Mouse (Mus musculus) hindbrain, embryonic 12.5 days (tissue): ENCODE measurements at regions not wholly inside any gene's neighbourhood (a gene's known extent, or its start where the extent isn't known, plus 50 kb on each side); places are given as distances from the start of the nearest gene placed in this dataset.

ENCODE experiments used
- ATAC-seq: fragments of 200-750 bp; cut with Nextera tagmentation; 2 replicates; pipeline ENCODE4 v1.8.0; 2017; ENCODE audit warnings: moderate TSS enrichment; ENCODE audit not compliant: low FRiP score
- H3K27ac ChIP-seq: fragments of 300-500 bp; sonication (generic); 2 replicates; pipeline ENCODE4 v1.5.1; 2016; ENCODE audit warnings: mild to moderate bottlenecking
- H3K27me3 ChIP-seq: fragments of 300-500 bp; sonication (generic); 2 replicates; pipeline ENCODE4 v1.6.1; 2016; ENCODE audit warnings: mild to moderate bottlenecking
- H3K36me3 ChIP-seq: fragments of 300-500 bp; sonication (generic); 2 replicates; pipeline ENCODE4 v1.6.1; 2016; ENCODE audit warnings: mild to moderate bottlenecking
- H3K4me1 ChIP-seq: fragments of 300-500 bp; sonication (generic); 2 replicates; pipeline ENCODE4 v1.6.1; 2016
- H3K4me2 ChIP-seq: fragments of 300-500 bp; sonication (generic); replicated peaks from 2 replicates; pipeline ENCODE4 v1.6.1; 2016; ENCODE audit warnings: mild to moderate bottlenecking
- H3K4me3 ChIP-seq: fragments of 300-500 bp; sonication (generic); 2 replicates; pipeline ENCODE4 v1.5.1; 2016; ENCODE audit warnings: mild to moderate bottlenecking
- H3K9ac ChIP-seq: fragments of 300-500 bp; sonication (generic); 2 replicates; pipeline ENCODE4 v1.6.1; 2016; ENCODE audit warnings: mild to moderate bottlenecking, moderate library complexity
- H3K9me3 ChIP-seq: fragments of 300-500 bp; sonication (generic); replicated peaks from 2 replicates; pipeline ENCODE4 v1.6.1; 2016; ENCODE audit warnings: mild to moderate bottlenecking
- WGBS: fragments of 180-500 bp; shearing (Covaris S2); methylation state at CpG from one replicate; pipeline ENCODE4 v1.1.7; 2016; 5-methylcytosine and 5-hydroxymethylcytosine counted together
- microRNA counts: library from miRNA; unstranded; fragments of <30 nt; microRNA quantifications from one replicate; lab custom pipeline; 2017
- microRNA-seq: library from miRNA; unstranded; fragments of <30 nt; microRNA quantifications from one replicate; pipeline ENCODE4, GENCODE M21; 2017

DNA sequence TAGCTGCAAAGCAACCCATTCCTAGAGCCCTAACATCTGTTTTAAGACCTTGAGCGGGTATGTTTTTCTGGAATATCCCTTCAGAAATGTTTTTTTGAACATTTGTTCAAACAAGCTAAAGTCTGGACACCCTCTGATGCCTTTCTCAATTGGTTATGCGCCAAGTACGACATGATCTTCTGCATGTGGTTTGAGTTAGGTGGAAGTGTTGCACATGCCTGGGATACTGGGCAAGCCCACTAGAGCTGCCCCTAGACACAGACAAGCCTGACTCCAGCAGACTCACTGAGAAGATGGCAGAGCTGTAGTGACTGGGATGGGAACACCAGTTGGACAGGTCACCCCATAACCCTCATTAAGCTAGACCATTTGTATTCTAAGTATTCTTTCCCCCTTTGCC is 153.2 kb upstream of the Cypt2 start:
- no peaks in the 10 kb centered on the region for H3K4me1 ChIP-seq
- no peak overlapping the region for H3K27ac ChIP-seq
- H3K27me3 ChIP-seq: peaks cover 37% of the 10 kb centered on the region
- no peak overlapping the region for H3K4me3 ChIP-seq
- H3K9me3 ChIP-seq: no peaks in the 10 kb centered on the region
- no peak for ATAC-seq
- H3K4me2 ChIP-seq: no peak overlapping the region
- H3K36me3 ChIP-seq: no peaks in the 10 kb centered on the region
- 73% methylated on average over 3 of the region's 3 CpGs for WGBS
- H3K9ac ChIP-seq: no peak overlapping the region

DNA sequence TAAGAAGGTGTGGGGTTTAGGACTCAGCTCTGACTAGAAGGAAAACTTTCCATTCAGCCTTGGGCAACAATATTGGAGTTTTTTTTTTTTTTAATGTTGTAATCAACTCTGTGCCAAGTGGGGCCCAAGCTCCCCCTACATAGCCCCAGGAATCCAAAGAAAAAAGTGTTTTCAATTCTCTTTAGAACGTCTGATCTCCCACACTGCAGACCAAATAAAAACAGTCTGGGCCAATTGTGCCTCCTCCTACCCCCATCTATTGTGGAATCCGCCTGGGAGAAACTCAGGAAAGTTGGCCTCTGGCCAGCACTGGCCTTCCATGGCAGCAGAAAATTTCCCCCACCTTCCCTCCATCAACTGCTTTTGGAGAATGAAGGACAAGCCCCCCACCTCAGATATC is 133.3 kb upstream of the Cypt2 start:
- Histone ChIP-seq H3K4me3 (no peak overlapping the region), H3K9ac (no peak overlapping the region), H3K4me1 (no peaks in the 10 kb centered on the region), H3K9me3 (no peaks in the 10 kb centered on the region), H3K4me2 (no peak overlapping the region), H3K27ac (no peak overlapping the region), H3K27me3 (peaks cover 38% of the 10 kb centered on the region), H3K36me3 (no peaks in the 10 kb centered on the region)
- no peak for ATAC-seq
- 26% methylated on average over 2 of the region's 2 CpGs for WGBS

DNA sequence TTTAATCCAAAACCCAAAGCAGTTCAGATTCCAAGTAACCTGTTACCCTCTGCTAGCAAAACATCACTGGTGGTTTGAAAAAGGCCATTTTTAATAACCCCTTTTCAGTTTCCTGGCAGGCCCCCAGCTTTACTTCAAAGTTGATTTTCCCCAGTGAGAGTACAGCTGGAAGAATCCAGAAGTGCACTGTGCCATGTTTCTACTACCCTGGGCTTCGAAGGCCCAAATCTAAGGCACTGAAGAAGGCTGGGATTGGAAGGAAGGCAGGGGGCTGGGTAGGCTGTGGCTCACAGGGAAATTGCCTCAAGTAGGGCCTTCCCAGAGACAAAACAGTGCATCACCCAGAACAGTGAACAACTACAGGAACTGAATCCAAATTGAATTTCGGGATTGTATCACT is 131.6 kb upstream of the Cypt2 start:
- Histone ChIP-seq H3K36me3 (no peaks in the 10 kb centered on the region), H3K4me2 (no peak overlapping the region), H3K27ac (no peak overlapping the region), H3K9me3 (no peaks in the 10 kb centered on the region), H3K27me3 (peaks cover 38% of the 10 kb centered on the region), H3K9ac (no peak overlapping the region), H3K4me3 (no peak overlapping the region), H3K4me1 (no peaks in the 10 kb centered on the region)
- ATAC-seq: no peak
- 79% methylated on average over 2 of the region's 2 CpGs for WGBS

DNA sequence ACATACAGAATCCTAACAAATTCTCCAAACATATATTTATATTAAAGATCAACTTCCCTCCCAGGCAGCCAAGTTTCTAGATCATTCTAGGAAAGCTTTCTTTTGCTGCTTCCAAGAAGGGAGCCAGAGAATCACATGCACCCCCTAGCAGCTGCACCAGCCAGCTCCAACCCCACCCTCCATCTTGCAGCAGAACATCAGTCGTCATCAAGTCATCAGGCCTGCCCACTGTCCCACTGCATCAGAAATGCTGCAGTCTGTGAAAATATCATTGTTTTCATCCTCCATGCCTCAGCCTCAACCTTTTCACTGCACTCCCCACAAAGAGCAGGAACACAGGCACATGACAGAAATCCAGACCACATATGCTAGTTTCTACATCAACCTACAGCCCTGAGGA is 109.1 kb upstream of the Cypt2 start:
- H3K36me3 ChIP-seq: 0 out of 2 replicates have a peak, but pooled peaks cover 7% of the 10 kb centered on the region
- no peaks in the 10 kb centered on the region for H3K4me1 ChIP-seq
- H3K27me3 ChIP-seq: peaks cover 36% of the 10 kb centered on the region
- ATAC-seq: no peak
- peak overlapping the region; percentile 35 for H3K4me3 ChIP-seq
- H3K9ac ChIP-seq: peak overlapping the region; percentile 43; the same call in 1 of the 2 replicates
- WGBS: 33% methylated on average over 1 of the region's 1 CpGs
- H3K27ac ChIP-seq: peak overlapping the region; percentile 90
- H3K9me3 ChIP-seq: no peaks in the 10 kb centered on the region
- peak overlapping the region; percentile 51 for H3K4me2 ChIP-seq

DNA sequence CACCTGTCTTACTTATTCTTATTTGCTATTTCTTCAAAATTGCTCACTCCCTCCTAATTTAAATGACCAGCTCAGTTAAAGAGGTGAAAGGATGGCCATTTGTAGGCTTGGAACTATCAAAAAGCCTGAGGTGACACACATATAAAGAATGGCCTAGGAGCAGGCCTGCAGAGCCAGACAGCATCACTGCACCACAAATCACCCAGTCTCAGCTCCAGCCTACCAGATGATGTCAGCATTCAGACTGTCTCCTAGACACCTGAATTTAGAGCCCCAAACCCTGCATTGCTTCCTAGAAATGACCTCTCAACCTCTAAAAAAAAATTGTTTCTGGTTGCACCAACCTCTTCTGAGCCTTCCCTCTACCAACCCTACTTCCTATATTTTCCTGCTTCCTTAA is 108.5 kb upstream of the Cypt2 start:
- 0 out of 2 replicates have a peak, but pooled peaks cover 7% of the 10 kb centered on the region for H3K36me3 ChIP-seq
- H3K27ac ChIP-seq: peak overlapping the region; percentile 90
- H3K4me2 ChIP-seq: peak overlapping the region; percentile 51
- peaks cover 36% of the 10 kb centered on the region for H3K27me3 ChIP-seq
- H3K4me1 ChIP-seq: no peaks in the 10 kb centered on the region
- H3K9me3 ChIP-seq: no peaks in the 10 kb centered on the region
- peak overlapping the region; percentile 43; the same call in 1 of the 2 replicates for H3K9ac ChIP-seq
- H3K4me3 ChIP-seq: peak overlapping the region; percentile 35
- peak; percentile 39; the same call in 1 of the 2 replicates for ATAC-seq

DNA sequence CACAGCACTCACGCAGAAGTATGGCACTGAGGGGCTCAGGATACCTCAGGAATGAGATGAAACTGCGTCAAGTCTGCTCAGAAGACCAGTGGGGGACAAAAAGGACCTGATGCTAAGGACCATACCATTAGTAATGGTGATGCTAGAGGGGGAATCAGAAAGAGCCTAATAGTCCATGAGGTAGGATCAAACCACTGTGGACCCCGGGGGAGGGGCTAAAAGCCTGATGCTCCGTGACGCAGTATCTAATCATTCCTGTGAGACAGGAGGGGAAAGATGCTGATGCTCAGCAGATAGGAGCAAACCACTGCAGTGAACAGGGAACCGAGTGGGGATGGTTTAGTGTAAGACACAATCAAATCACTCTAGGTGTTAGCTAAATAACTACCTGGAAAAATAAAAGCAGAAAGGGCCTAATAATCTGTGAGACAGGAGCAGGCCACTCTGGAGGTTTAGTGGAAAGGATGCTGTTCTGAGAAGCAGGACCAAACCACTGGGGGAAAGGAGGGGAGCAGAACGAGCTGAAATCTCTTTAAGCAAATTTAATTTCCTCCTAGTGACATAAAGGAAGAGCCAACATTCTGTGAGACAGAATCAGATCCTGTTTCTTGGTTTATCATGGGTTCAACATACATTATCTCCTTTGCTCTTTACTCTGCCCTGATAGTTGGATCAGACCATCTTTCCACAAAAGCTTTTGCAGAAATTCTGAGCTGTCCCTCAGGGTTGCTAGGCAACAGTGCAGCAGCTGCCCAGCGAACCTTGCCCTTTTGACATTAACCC is 107.7 kb upstream of the Cypt2 start:
- Histone ChIP-seq H3K4me3 (peak overlapping the region; percentile 35), H3K9ac (no peak overlapping the region; the same call in 1 of the 2 replicates), H3K4me2 (peak overlapping the region; percentile 51), H3K36me3 (0 out of 2 replicates have a peak, but pooled peaks cover 1% of the 10 kb centered on the region), H3K27ac (peak overlapping the region; percentile 90), H3K9me3 (no peaks in the 10 kb centered on the region), H3K4me1 (no peaks in the 10 kb centered on the region), H3K27me3 (peaks cover 36% of the 10 kb centered on the region)
- peak; percentile 97 for ATAC-seq
- WGBS: 17% methylated on average over 8 of the region's 8 CpGs

DNA sequence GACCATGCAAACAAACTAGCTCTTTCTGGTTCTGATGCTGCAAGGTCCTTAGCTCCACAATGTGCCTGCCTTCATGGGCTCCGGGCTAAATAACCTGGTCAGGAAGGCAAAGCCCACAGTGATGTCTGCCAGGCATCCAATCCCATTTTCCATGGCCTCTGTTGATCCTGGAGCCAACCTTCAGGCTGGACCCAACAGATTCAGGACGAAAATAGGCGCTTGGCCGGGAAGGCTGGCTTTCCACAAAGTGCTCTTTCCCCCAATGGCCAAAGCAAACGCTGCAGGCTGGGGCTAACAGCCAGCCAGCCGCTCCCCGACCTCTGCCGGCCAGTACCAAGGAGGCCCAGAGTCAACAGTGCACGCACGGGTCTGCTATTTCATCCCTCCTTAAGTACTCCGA is 106.3 kb upstream of the Cypt2 start:
- Histone ChIP-seq H3K36me3 (no peaks in the 10 kb centered on the region), H3K9me3 (no peaks in the 10 kb centered on the region), H3K4me2 (no peak overlapping the region), H3K27ac (peak overlapping the region; percentile 8; the same call in 1 of the 2 replicates), H3K4me1 (no peaks in the 10 kb centered on the region), H3K27me3 (peaks cover 36% of the 10 kb centered on the region), H3K4me3 (no peak overlapping the region), H3K9ac (no peak overlapping the region)
- 45% methylated on average over 11 of the region's 11 CpGs for WGBS
- ATAC-seq: no peak

DNA sequence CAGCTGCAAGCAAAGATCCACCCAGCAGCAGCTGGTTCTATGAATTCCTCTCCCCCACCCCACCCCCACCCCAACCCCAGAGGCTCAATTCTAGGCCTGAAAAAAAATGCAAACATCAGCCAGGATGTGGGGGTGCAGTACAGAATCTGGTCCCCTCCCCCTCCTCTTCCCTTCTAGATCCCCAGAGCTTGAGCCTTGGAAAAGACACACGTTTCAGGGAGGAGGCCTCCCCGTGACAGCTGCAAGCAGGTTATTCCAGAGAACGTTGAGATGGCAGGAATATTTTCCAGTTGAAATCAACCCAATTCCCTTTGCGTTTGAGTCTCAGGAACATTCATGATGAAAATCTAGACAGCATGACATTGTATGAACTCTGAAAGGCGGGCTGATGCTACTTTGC is 86.2 kb upstream of the Cypt2 start:
- no peak for ATAC-seq
- no peak overlapping the region for H3K27ac ChIP-seq
- H3K4me2 ChIP-seq: no peak overlapping the region
- 68% methylated on average over 5 of the region's 5 CpGs for WGBS
- no peaks in the 10 kb centered on the region for H3K4me1 ChIP-seq
- H3K9ac ChIP-seq: no peak overlapping the region
- no peaks in the 10 kb centered on the region for H3K36me3 ChIP-seq
- no peaks in the 10 kb centered on the region for H3K9me3 ChIP-seq
- H3K27me3 ChIP-seq: peaks cover 16% of the 10 kb centered on the region; the same call in 1 of the 2 replicates
- H3K4me3 ChIP-seq: no peak overlapping the region

DNA sequence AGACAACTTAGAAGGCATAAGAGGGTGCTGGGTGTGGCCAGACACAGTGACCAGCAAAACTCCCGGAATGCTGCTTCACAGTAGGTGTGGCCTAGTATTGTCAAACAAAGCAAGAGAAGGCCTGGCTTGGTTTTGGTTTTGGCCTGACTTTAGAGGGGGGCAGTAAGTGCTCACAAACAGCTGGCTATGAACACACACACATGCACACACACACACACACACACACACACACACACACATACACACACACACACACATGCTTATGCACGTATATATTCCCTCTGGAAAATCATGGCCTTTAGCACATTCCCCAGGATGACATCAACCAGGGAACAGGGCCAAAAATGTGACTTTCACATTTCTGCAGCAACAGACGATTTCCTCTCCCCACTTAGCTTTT is 78.6 kb upstream of the Cypt2 start:
- Histone ChIP-seq H3K4me2 (no peak overlapping the region), H3K9me3 (no peaks in the 10 kb centered on the region), H3K27ac (no peak overlapping the region), H3K27me3 (peaks cover 9% of the 10 kb centered on the region; the same call in 1 of the 2 replicates), H3K4me1 (no peaks in the 10 kb centered on the region), H3K9ac (no peak overlapping the region), H3K36me3 (no peaks in the 10 kb centered on the region), H3K4me3 (no peak overlapping the region)
- WGBS: 76% methylated on average over 3 of the region's 3 CpGs
- no peak for ATAC-seq

MicroRNAs in the stretch of these regions (microRNA counts, 519-probe panel; counts per million panel counts)
- 470 counts per million, percentile 58 among the panel's probes with 10 or more counts for microRNA mmu-miR-325 (lab: Ali Mortazavi, UCI)

Small RNAs in the stretch of these regions (microRNA-seq; reads per million reads assigned to microRNA genes)
- 583 reads per million, percentile 68 among the genes with 10 or more reads in this experiment for gene Mir325
